Mouse (Mus musculus): ENCODE results near the gene Col18a1. TPM values are rescaled to one million over a fixed set of nuclear protein-coding genes. Genes with fewer than 3 reads are reported as not detected.

The Col18a1 gene
- polyA plus RNA-seq, 1 experiment: 114 TPM

DNA sequence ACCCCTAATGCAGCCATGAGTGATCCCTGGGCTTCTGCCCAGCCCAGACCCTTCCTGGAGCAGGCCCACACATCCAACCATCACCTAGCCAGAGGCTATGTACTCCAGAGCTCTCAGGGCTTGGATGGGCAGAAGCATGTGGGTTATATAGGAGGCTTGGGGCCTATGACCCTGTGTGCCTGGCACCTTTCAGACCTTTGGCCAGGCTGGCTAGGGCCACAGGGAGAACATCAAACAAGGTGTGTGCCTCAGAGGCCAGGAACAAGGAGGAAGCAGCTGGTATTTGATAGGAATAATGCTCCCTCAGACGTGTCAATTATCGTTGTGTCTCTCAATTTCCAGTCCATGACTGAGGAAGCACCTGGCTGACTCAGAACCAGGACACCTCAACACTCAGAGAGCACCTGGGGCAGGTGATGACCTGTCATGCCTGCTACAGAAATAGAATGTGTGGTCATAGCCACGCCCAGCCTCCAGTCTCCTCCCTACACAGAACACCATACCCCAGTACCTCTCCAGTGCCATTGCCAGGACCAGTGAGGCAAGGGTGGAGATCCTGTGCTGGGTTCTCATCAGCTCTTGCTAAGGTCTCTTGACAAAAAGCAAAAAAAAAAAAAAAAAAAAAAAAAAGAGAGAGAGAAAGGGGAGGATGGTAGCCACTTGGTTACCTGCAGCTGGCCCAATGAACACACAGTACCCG is 54.6 kb downstream of the Col18a1 start:
- Histone ChIP-seq H3K4me1 (ENCODE audit: control insufficient read depth, insufficient read depth, low read length) (peaks cover 31% of the 10 kb centered on the region), H3K4me3 (ENCODE audit: insufficient read depth, low read depth, low read length) (peak overlapping the region; percentile 2; the same call in 1 of the 2 replicates), H3K36me3 (ENCODE audit: control insufficient read depth, insufficient read depth, low read length) (no peaks in the 10 kb centered on the region), H3K27ac (ENCODE audit: insufficient read depth, low read depth, low read length) (no peak overlapping the region; the same call in 1 of the 2 replicates), H3K27me3 (replicated peaks; ENCODE audit: control insufficient read depth, insufficient read depth, low read length) (no peaks in the 10 kb centered on the region)
- WGBS: 61% methylated on average over 4 of the region's 4 CpGs
- TF ChIP-seq POLR2A (IDR thresholded peaks at IDR 0.05; ENCODE audit: low read depth, low read length): no peak
- no peak for TF ChIP-seq CTCF (conservative IDR thresholded peaks at IDR 0.05; ENCODE audit: insufficient read depth, insufficient read length, low read depth, low read length)
- DNase-seq: no peak

DNA sequence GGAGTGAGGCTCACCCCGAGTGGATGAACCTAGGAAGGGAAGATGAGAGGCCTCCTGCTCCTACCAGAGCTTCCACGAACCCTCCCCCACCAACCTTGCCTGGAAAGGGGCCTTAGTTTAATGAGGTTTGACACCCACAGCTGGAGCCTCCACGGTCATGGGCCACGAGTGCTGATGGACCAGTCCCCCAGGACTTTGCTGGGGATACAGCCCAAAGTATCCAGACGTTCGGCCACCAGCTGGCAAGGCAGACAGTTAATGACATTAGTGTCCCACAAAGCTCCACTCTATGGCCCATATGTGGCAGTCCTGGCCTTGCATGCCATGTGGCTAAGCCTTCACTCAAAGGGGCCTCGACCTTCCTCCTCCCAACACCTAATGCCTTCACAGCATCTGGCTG is 55.5 kb downstream of the Col18a1 start:
- Histone ChIP-seq H3K27ac (ENCODE audit: insufficient read depth, low read depth, low read length) (no peak overlapping the region), H3K36me3 (ENCODE audit: control insufficient read depth, insufficient read depth, low read length) (no peaks in the 10 kb centered on the region), H3K4me3 (ENCODE audit: insufficient read depth, low read depth, low read length) (no peak overlapping the region), H3K4me1 (ENCODE audit: control insufficient read depth, insufficient read depth, low read length) (peaks cover 24% of the 10 kb centered on the region), H3K27me3 (replicated peaks; ENCODE audit: control insufficient read depth, insufficient read depth, low read length) (no peaks in the 10 kb centered on the region)
- whole genome bisulfite sequencing: 64% methylated on average over 7 of the region's 7 CpGs
- TF ChIP-seq POLR2A (IDR thresholded peaks at IDR 0.05; ENCODE audit: low read depth, low read length): no peak
- no peak for TF ChIP-seq CTCF (conservative IDR thresholded peaks at IDR 0.05; ENCODE audit: insufficient read depth, insufficient read length, low read depth, low read length)
- no peak for DNase-seq

DNA sequence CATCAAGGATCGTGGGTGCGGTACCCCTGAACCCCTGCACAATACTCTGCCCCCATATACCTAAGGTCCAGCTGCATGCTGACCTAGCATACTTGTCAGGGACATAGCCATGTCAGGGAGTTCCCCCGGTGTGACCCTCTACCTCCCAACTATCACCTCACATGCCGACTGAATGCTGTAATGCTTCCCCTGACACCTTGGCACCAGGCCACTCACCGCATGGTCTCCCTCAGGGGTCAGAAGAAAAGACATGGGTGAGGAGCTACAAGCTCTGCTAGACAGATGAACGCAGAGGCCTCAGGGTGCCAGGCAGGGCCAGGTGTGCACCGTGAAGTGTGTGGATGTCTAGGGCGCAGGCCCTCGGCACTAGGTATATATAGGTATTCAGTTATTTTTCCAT is 56.3 kb downstream of the Col18a1 start:
- Histone ChIP-seq H3K27me3 (replicated peaks; ENCODE audit: control insufficient read depth, insufficient read depth, low read length) (no peaks in the 10 kb centered on the region), H3K4me1 (ENCODE audit: control insufficient read depth, insufficient read depth, low read length) (peaks cover 24% of the 10 kb centered on the region), H3K4me3 (ENCODE audit: insufficient read depth, low read depth, low read length) (no peak overlapping the region), H3K27ac (ENCODE audit: insufficient read depth, low read depth, low read length) (peak overlapping the region; percentile 41; the same call in 1 of the 2 replicates), H3K36me3 (ENCODE audit: control insufficient read depth, insufficient read depth, low read length) (no peaks in the 10 kb centered on the region)
- WGBS: 35% methylated on average over 9 of the region's 9 CpGs
- peak; percentile 74 for DNase-seq
- no peak for TF ChIP-seq POLR2A (IDR thresholded peaks at IDR 0.05; ENCODE audit: low read depth, low read length)
- TF ChIP-seq CTCF (conservative IDR thresholded peaks at IDR 0.05; ENCODE audit: insufficient read depth, insufficient read length, low read depth, low read length): no peak

DNA sequence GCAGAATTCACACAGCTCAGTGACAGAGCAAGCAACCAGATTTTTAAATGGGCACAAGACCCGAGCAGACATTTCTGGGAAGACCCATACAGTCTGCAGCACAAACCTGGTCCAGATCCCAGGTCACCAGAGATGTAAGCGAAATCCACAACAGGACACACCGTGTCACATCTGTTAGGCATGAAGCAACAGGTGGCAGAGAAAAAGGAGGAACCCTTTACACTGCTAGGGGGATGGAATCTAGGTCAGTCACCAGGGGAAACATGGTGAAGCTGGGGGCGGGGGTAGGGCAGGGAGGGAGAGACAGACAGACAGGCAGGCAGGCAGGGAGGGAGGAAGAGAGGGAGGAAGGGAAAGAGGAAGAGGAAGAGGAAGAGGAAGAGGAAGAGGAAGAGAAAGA is 58.2 kb downstream of the Col18a1 start:
- Histone ChIP-seq H3K27me3 (replicated peaks; ENCODE audit: control insufficient read depth, insufficient read depth, low read length) (no peaks in the 10 kb centered on the region), H3K27ac (ENCODE audit: insufficient read depth, low read depth, low read length) (no peak overlapping the region), H3K36me3 (ENCODE audit: control insufficient read depth, insufficient read depth, low read length) (no peaks in the 10 kb centered on the region), H3K4me1 (ENCODE audit: control insufficient read depth, insufficient read depth, low read length) (peaks cover 22% of the 10 kb centered on the region), H3K4me3 (ENCODE audit: insufficient read depth, low read depth, low read length) (no peak overlapping the region)
- WGBS: 75% methylated on average over 4 of the region's 4 CpGs
- DNase-seq: no peak
- no peak for TF ChIP-seq POLR2A (IDR thresholded peaks at IDR 0.05; ENCODE audit: low read depth, low read length)
- no peak for TF ChIP-seq CTCF (conservative IDR thresholded peaks at IDR 0.05; ENCODE audit: insufficient read depth, insufficient read length, low read depth, low read length)

DNA sequence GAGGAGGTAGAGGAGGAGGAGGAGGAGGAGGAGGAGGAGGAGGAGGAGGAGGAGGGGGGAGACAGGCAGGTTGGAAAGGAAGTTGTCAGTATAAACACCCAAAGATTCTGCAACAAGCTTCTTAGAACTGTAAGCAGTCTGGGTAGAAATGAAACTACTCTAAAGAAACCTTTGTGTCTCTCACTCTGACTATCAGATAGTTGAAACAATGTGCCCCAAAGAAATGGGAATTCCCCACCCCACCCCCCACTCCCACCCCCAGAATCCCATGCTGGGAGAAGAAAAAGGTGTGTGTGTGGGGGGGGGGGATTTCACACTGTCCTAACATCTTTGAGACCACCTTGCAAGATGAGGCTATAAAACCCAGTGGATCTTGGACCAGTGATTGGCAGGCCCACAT is 62.0 kb downstream of the Col18a1 start:
- Histone ChIP-seq H3K36me3 (ENCODE audit: control insufficient read depth, insufficient read depth, low read length) (no peaks in the 10 kb centered on the region), H3K4me3 (ENCODE audit: insufficient read depth, low read depth, low read length) (no peak overlapping the region), H3K4me1 (ENCODE audit: control insufficient read depth, insufficient read depth, low read length) (peaks cover 3% of the 10 kb centered on the region; the same call in 1 of the 2 replicates), H3K27me3 (replicated peaks; ENCODE audit: control insufficient read depth, insufficient read depth, low read length) (no peaks in the 10 kb centered on the region), H3K27ac (ENCODE audit: insufficient read depth, low read depth, low read length) (no peak overlapping the region)
- no peak for DNase-seq
- TF ChIP-seq CTCF (conservative IDR thresholded peaks at IDR 0.05; ENCODE audit: insufficient read depth, insufficient read length, low read depth, low read length) (no peak), POLR2A (IDR thresholded peaks at IDR 0.05; ENCODE audit: low read depth, low read length) (no peak)

DNA sequence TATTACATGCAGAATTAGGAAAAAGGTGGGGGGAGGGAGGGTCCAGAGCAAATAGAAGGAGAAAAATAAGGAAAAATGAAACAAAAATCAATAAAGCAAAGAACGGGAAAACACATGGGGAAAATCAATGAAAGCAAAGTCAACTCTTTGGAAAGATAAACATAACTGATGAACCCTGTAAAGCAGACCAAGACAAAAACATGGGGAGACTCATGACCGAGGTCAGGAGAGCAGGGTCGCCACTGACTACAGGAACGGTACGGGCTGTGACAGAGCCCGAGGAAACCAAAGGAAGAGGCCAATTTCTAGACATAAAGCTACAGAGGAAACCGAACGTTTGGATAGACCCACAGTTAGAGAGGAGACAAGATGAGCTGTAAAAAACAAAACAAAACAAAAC is 62.7 kb downstream of the Col18a1 start:
- 30% methylated on average over 8 of the region's 8 CpGs for WGBS
- TF ChIP-seq POLR2A (IDR thresholded peaks at IDR 0.05; ENCODE audit: low read depth, low read length): no peak
- TF ChIP-seq CTCF (conservative IDR thresholded peaks at IDR 0.05; ENCODE audit: insufficient read depth, insufficient read length, low read depth, low read length): no peak
- DNase-seq: no peak
- Histone ChIP-seq H3K27me3 (replicated peaks; ENCODE audit: control insufficient read depth, insufficient read depth, low read length) (no peaks in the 10 kb centered on the region), H3K4me3 (ENCODE audit: insufficient read depth, low read depth, low read length) (no peak overlapping the region), H3K4me1 (ENCODE audit: control insufficient read depth, insufficient read depth, low read length) (no peaks in the 10 kb centered on the region), H3K36me3 (ENCODE audit: control insufficient read depth, insufficient read depth, low read length) (no peaks in the 10 kb centered on the region), H3K27ac (ENCODE audit: insufficient read depth, low read depth, low read length) (no peak overlapping the region)

DNA sequence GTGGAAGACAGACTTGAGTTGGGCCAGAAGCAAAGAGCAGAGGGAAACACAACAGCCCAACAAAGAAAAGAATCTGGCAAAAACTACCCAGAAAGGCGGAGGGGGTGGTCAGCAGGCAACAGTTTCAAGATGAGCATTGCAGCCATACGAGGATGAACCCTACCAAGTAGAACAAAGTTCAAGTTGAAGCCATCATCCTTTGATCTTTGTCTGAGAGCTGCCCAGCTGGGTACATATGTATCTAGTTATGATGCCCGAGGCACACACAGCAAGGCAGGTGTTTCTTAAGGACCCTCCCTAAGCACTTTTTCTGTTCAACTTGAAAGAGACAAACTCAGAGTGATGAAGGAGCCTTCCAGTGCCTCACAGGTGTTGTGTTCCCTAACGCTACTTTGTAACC is 66.6 kb downstream of the Col18a1 start:
- Histone ChIP-seq H3K36me3 (ENCODE audit: control insufficient read depth, insufficient read depth, low read length) (no peaks in the 10 kb centered on the region), H3K4me1 (ENCODE audit: control insufficient read depth, insufficient read depth, low read length) (peaks cover 3% of the 10 kb centered on the region; the same call in 1 of the 2 replicates), H3K27ac (ENCODE audit: insufficient read depth, low read depth, low read length) (no peak overlapping the region), H3K4me3 (ENCODE audit: insufficient read depth, low read depth, low read length) (no peak overlapping the region), H3K27me3 (replicated peaks; ENCODE audit: control insufficient read depth, insufficient read depth, low read length) (no peaks in the 10 kb centered on the region)
- DNase-seq: no peak
- TF ChIP-seq CTCF (conservative IDR thresholded peaks at IDR 0.05; ENCODE audit: insufficient read depth, insufficient read length, low read depth, low read length) (no peak), POLR2A (IDR thresholded peaks at IDR 0.05; ENCODE audit: low read depth, low read length) (no peak)
- 76% methylated on average over 4 of the region's 4 CpGs for WGBS
